Mouse (Mus musculus): ENCODE results near the gene Ewsr1.

DNA sequence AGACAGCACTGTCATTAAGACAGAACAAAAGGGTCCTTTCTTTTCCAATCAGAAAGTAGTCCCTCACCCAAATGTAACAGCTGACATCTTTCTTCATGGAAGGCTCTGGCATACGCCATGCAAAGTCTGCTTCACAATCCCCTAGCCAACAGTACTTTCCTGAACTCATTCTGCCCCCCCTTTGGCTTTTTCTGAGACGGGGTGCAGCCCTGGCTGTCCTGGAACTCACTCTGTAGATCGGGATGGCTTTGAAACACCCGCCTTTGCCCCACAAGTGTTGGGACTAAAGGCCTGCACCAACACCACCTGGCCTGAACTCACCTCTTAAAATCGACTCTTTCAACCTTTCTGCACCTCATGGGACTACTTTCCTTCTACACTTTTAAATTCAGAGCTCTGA, 3.2 kb downstream of the Ewsr1 start:
- no peak for TF ChIP-seq CTCF (IDR thresholded peaks at IDR 0.05; ENCODE audit: low read depth, low read length)
- no peak for TF ChIP-seq POLR2AphosphoS5 (IDR thresholded peaks at IDR 0.05; ENCODE audit: insufficient replicate concordance, low read depth, low read length)
- no peak for TF ChIP-seq GATA1 (IDR thresholded peaks at IDR 0.05; ENCODE audit: borderline replicate concordance, low read length)
- TF ChIP-seq GATA2 (IDR thresholded peaks at IDR 0.05; ENCODE audit: borderline replicate concordance, low read depth, low read length) = no peak
- TF ChIP-seq TAL1 (conservative IDR thresholded peaks at IDR 0.05; ENCODE audit: low read depth, low read length) = no peak
